12 mouse cellular contexts compared by ENCODE assay signal in the genomic region with DNA sequence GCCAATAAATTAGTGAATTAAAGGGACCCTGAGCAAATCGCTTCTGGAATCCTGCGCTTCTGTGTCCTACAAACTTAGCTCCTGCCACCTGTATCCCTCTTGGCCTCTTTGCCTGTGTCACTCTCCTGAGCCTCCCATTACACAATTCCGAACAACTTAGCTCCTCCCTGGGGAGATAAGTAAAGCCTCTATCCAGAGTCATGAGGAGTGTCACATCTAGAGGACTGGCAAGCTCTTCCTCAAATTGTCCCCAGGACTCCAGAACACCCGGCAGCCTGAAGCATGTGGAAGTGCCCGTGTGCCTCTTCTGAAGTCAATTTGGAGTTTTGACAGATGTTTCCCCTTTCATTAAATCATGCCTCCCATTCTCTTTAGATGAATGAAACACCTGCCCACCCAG. TPM values are rescaled to one million over a fixed set of nuclear protein-coding genes. Genes with fewer than 3 reads are reported as not detected.
DNase-seq lines count a peak whose midpoint lies in the region; ATAC-seq and TF ChIP-seq lines count a peak whose summit lies in the region.
"Had no signal": no experiment of that assay in that cellular context is flagged by ENCODE, and none has a peak within 500 bp of the region (broad histone marks: within the 10 kb centered on the region; RNA-seq: fewer than 3 reads in every experiment).

No protein-coding gene starts in this region.

- H3K4me3 ChIP-seq in heart, embryonic 14.5 days (ENCODE audit: control insufficient read depth in 1 of 2, insufficient read depth in 1 of 2, low read depth in 1 of 2, low read length in 2 of 2) = no peak overlapping the region
- no peak overlapping the region for H3K4me3 ChIP-seq in brown adipose tissue, adult 24 weeks (ENCODE audit: insufficient read depth, low read depth, low read length)
- no peak overlapping the region for H3K4me3 ChIP-seq in intestine, postnatal 0 days (ENCODE audit: low read depth, low read length)
- H3K4me3 ChIP-seq in small intestine, adult 2 months (ENCODE audit: low read depth, low read length) = no peak overlapping the region
- H3K4me3 ChIP-seq in hindbrain, embryonic 12.5 days = no peak overlapping the region
- H3K4me3 ChIP-seq: limb, embryonic 12.5 days had no signal

- no peak for ATAC-seq in heart, embryonic 14.5 days (ENCODE audit: insufficient number of reproducible peaks, insufficient read depth, low FRiP score, low read depth)
- ATAC-seq in intestine, postnatal 0 days = peak; percentile 49; the same call in 1 of the 2 replicates
- no peak for ATAC-seq in hindbrain, embryonic 12.5 days (ENCODE audit: low FRiP score)
- ATAC-seq: forebrain, embryonic 16.5 days had no signal

- no peak for TF ChIP-seq POLR2A in small intestine, adult 2 months (IDR thresholded peaks at IDR 0.05; ENCODE audit: low read depth, low read length)

- H3K9me3 ChIP-seq in heart, embryonic 14.5 days (ENCODE audit: control insufficient read depth, low read length) = no peaks in the 10 kb centered on the region
- no peaks in the 10 kb centered on the region for H3K9me3 ChIP-seq in intestine, postnatal 0 days (ENCODE audit: control insufficient read depth)
- no peaks in the 10 kb centered on the region for H3K9me3 ChIP-seq in hindbrain, embryonic 12.5 days (replicated peaks)
- H3K9me3 ChIP-seq: limb, embryonic 12.5 days had no signal

- peaks cover 15% of the 10 kb centered on the region for H3K36me3 ChIP-seq in heart, embryonic 14.5 days (ENCODE audit: control insufficient read depth, insufficient read depth, low read length)
- peaks cover 22% of the 10 kb centered on the region for H3K36me3 ChIP-seq in intestine, postnatal 0 days (ENCODE audit: control insufficient read depth, insufficient read depth)
- H3K36me3 ChIP-seq in small intestine, adult 2 months (ENCODE audit: control insufficient read depth, insufficient read depth, low read length) = peaks cover 12% of the 10 kb centered on the region
- H3K36me3 ChIP-seq in hindbrain, embryonic 12.5 days = peaks cover 9% of the 10 kb centered on the region; the same call in 1 of the 2 replicates

- TF ChIP-seq CTCF in intestine, postnatal 0 days (IDR thresholded peaks at IDR 0.05; ENCODE audit: low read depth) = no peak
- TF ChIP-seq CTCF in small intestine, adult 2 months (IDR thresholded peaks at IDR 0.05; ENCODE audit: extremely low read depth, insufficient read length, insufficient replicate concordance, low read depth, low read length) = no peak; the same call in 1 of the 2 replicates

- H3K9ac ChIP-seq in heart, embryonic 14.5 days (ENCODE audit: low read length) = no peak overlapping the region
- H3K9ac ChIP-seq in intestine, postnatal 0 days (ENCODE audit: low read depth, low read length) = no peak overlapping the region
- H3K9ac ChIP-seq in hindbrain, embryonic 12.5 days = no peak overlapping the region
- H3K9ac ChIP-seq: limb, embryonic 12.5 days had no signal

- H3K27ac ChIP-seq in heart, embryonic 14.5 days (replicated peaks in 1 of 2; ENCODE audit: control insufficient read depth in 1 of 2, insufficient read depth in 1 of 2, low read depth in 2 of 2, low read length in 2 of 2) = peak overlapping the region in 1 of 2 experiments; percentile 66; a peak in 1 of 4 replicates
- peak overlapping the region; percentile 32 for H3K27ac ChIP-seq in brown adipose tissue, adult 24 weeks (replicated peaks; ENCODE audit: low read depth, low read length)
- H3K27ac ChIP-seq in intestine, postnatal 0 days (ENCODE audit: low read depth, low read length) = no peak overlapping the region
- peak overlapping the region; percentile 59 for H3K27ac ChIP-seq in small intestine, adult 2 months (ENCODE audit: insufficient read depth, low read depth, low read length)
- H3K27ac ChIP-seq in hindbrain, embryonic 12.5 days = no peak overlapping the region
- H3K27ac ChIP-seq: limb, embryonic 12.5 days had no signal

- H3K4me1 ChIP-seq in heart, embryonic 14.5 days (ENCODE audit: control insufficient read depth in 2 of 2, insufficient read depth in 2 of 2, low read length in 2 of 2) = peaks cover 49 to 95% of the 10 kb centered on the region in 2 experiments
- H3K4me1 ChIP-seq in brown adipose tissue, adult 24 weeks (ENCODE audit: control insufficient read depth, insufficient read depth, insufficient read length, low read length) = peaks cover 49% of the 10 kb centered on the region
- peaks cover 20% of the 10 kb centered on the region for H3K4me1 ChIP-seq in intestine, postnatal 0 days (replicated peaks; ENCODE audit: control insufficient read depth, insufficient read depth, low read length)
- peaks cover 41% of the 10 kb centered on the region for H3K4me1 ChIP-seq in small intestine, adult 2 months (ENCODE audit: control insufficient read depth, insufficient read depth, insufficient read length, low read length)
- peaks cover 46% of the 10 kb centered on the region for H3K4me1 ChIP-seq in hindbrain, embryonic 12.5 days

- H3K27me3 ChIP-seq in heart, embryonic 14.5 days (ENCODE audit: control insufficient read depth, insufficient read depth, low read length) = no peaks in the 10 kb centered on the region
- 0 out of 2 replicates have a peak, but pooled peaks cover 2% of the 10 kb centered on the region for H3K27me3 ChIP-seq in intestine, postnatal 0 days (replicated peaks; ENCODE audit: control insufficient read depth, insufficient read depth, low read length)
- H3K27me3 ChIP-seq in small intestine, adult 2 months (ENCODE audit: control insufficient read depth, insufficient read depth, low read length) = no peaks in the 10 kb centered on the region
- no peaks in the 10 kb centered on the region for H3K27me3 ChIP-seq in hindbrain, embryonic 12.5 days

- DNase-seq in heart, adult 8-10 months (ENCODE audit: low spot score) = no peak
- DNase-seq in layer of hippocampus, adult 9-10 months (ENCODE audit: low spot score) = no peak
- DNase-seq: adrenal gland, postnatal 10 days; kidney, postnatal 10 days; thymus, postnatal 36 days had no signal

- peak overlapping the region; percentile 17 for H3K4me2 ChIP-seq in heart, embryonic 14.5 days (ENCODE audit: low read length)
- H3K4me2 ChIP-seq in intestine, postnatal 0 days (replicated peaks; ENCODE audit: low read depth) = peak overlapping the region; percentile 51
- no peak overlapping the region for H3K4me2 ChIP-seq in hindbrain, embryonic 12.5 days (replicated peaks)
- H3K4me2 ChIP-seq: limb, embryonic 12.5 days had no signal

- 31% methylated on average over 5 of the region's 5 CpGs for WGBS in heart, embryonic 14.5 days
- 30% methylated on average over 5 of the region's 5 CpGs for WGBS in intestine, postnatal 0 days
- WGBS in small intestine, adult 2 months = 24% methylated on average over 5 of the region's 5 CpGs
- WGBS in hindbrain, embryonic 12.5 days = 70% methylated on average over 5 of the region's 5 CpGs

RNA-seq across cellular contexts. Expression of a gene that starts 6.4 kb away (rescaled TPM):
- polyA plus RNA-seq in heart, embryonic 14.5 days (2014; fragmentation: Nextera tagmentation; extraction: Ambion mirVana) = 23.2 and 26.2 TPM in 2 replicates
- 100 to 1,000 TPM; 107 to 140 (median 112) TPM for total RNA-seq in heart, adult 8-10 months (2022)
- polyA plus RNA-seq in brown adipose tissue, adult 24 weeks (2012; ENCODE audit: insufficient read depth, insufficient read length, missing spikeins) = 52.1 and 81.4 TPM in 2 replicates
- polyA plus RNA-seq in intestine, postnatal 0 days (2015; fragmentation: Nextera tagmentation; extraction: Ambion mirVana) = 14.7 and 17.5 TPM in 2 replicates
- 5.7 and 11.4 TPM in 2 replicates for polyA plus RNA-seq in small intestine, adult 2 months (2012; rRNA removed)
- 31.4 and 34.9 TPM in 2 replicates for polyA plus RNA-seq in hindbrain, embryonic 12.5 days (2016; fragmentation: Nextera tagmentation; extraction: Ambion mirVana)

Comparison
In these comparisons a context has a peak if more than half of its experiments do, and no peak if none do; other contexts are left out.
1. H3K27ac ChIP-seq: peak in brown adipose tissue, adult 24 weeks (single experiment) and small intestine, adult 2 months (single experiment); none in intestine, postnatal 0 days (single experiment) and hindbrain, embryonic 12.5 days (single experiment).